Mouse (Mus musculus): ENCODE measurements around the gene Foxl1.
A peak's percentile ranks its signal among the peaks of the same experiment; 100 is the strongest.

The Foxl1 gene

DNA sequence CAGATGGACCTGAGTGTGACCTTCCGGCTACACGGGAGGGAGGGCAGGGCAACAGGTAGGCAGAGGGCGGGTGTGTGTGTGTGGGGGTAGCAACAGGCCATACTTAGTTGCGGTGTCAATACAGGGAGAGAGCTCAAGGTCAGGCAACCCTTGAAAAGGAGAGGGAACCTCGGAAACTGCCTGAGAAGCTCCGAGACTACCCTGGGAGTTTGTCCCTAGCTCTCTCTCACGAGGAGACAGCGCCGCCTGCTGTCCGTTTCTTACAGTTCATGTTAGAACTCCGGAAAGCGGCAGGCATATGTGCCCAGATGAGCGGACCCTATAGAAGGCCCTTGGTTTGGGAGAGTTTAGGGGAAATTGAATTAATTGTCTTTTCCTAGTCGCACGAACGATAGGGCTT, 35.1 kb upstream of the Foxl1 start:
- DNase-seq (ENCODE audit: extremely low read depth, low read depth, low spot score): no peak

DNA sequence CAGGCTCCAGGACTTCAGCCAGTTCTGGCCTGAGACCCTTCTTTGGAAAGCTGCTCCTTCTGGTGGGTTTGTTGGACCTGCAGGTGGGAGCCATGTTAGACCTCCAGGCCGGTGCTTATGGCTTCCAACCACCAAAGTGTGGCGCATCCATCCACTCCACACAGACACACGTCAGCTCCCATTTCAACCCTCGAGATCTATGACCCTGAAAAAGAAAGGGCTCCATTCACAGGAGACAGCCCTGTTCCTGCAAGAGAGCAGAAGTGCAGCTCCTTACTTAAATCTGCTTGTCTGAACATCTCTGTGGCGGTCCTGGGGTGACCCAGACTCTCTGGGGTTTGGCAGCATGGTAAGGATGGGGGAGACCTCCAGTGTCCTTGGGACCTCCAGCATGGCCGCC, 34.2 kb upstream of the Foxl1 start:
- no peak for DNase-seq (ENCODE audit: extremely low read depth, low read depth, low spot score)

DNA sequence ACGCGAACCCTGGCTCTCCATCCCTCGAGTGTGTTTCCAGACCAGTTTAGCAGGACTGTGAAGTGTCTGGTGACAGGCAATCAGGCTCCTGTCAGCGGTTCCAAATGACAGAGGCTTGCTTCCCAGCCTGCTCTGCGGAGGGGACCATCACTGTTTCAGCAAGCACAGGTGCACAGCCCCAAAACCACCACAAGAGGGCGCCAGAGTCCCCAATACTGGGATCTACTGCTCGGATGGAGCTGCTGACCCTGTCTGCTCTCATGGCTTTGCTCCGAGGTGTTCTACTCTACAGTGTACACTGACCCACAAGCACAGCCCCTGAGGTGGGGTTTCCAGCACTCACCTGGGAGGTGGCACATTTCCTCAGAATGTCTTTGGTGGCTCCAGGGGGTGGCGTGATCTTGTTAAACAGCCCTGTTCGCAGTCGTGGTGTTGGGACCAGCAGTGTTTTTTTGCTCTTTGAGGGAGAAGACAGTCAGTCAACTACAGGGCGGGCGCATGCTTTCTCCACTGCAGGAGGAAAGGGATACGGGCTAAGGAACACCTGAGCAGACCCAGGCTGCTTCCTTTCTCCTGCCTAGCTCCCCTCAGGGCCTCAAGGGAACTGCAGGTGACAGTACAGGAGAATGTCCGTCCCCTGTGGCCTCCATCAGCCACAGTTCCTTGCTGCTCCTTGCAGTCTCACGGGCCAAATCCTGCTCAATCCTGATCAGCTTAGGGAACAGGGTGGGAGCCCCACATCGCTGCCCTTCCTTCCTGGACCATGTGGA, 23.5 kb upstream of the Foxl1 start:
- no peak for DNase-seq (ENCODE audit: extremely low read depth, low read depth, low spot score)

DNA sequence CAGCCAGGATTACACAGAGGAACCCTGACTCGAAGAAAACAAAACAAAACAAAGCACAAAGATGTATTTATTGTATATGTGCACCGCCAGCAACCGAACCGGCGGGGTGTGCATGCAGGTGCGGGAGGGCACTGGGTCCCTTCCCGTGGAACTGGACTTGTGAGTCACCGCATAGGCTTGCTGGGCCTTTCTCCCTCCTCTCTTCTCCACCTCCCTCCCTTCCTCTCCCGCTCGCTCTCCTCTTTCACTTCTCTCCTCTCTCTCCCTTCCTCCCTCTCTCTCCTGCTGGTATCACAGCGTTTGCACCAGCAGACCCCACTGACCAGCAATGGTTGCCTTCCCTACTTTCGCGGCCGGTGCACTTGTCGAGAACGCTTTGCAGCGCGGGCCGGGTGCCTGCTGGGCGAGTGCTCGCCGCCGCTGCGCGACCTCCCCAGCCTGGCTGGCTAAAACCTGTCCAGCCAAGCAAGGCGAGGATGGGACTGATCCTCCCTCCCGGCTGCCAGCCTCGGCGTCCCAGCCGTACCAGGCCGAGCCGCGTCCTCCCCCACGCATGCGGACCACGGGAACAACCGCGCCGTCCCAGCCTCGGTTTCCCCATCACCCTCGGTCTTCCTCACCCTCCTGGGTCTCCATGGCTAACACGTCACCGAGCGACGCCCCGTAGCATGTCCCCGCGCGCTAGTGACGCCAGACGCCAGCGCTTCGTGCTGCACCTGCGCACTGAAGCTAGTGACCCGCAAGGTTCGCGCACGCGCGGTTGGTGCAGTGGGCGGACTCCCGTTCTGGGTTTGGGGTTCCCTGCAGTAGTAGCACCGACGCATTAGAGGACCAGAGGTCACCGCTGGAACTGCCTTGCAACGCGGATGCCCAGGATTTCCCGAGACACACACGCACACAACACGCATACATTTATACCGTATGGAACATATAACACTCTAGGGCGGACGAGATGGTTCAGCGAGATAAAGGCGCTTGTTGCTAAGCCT, 19.8 kb upstream of the Foxl1 start, which contains the start of gene Mthfsd:
Gene Mthfsd, minus strand, starts transcription at position 725 of the 989 bp plus-strand sequence.
- DNase-seq (ENCODE audit: extremely low read depth, low read depth, low spot score): peak; percentile 39

DNA sequence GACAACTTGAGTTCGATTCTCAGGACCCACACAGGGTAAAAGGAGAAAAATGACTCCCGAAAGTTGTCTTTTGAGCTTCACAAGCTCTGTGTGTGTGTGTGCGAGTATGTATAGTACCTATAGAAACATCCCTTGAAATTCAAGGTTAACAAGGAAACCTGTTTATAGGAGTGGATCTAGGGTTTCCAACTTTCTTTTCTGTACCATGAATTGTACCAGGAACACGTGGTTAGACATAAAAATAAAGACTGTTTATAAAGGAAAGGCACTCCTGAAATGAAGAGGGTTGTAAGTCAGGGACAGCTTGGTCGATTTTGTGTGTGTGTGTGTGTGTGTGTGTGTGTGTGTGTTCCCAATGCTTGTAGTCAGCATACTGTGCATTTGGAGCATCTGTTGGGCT, 19.1 kb upstream of the Foxl1 start:
- no peak for DNase-seq (ENCODE audit: extremely low read depth, low read depth, low spot score)

DNA sequence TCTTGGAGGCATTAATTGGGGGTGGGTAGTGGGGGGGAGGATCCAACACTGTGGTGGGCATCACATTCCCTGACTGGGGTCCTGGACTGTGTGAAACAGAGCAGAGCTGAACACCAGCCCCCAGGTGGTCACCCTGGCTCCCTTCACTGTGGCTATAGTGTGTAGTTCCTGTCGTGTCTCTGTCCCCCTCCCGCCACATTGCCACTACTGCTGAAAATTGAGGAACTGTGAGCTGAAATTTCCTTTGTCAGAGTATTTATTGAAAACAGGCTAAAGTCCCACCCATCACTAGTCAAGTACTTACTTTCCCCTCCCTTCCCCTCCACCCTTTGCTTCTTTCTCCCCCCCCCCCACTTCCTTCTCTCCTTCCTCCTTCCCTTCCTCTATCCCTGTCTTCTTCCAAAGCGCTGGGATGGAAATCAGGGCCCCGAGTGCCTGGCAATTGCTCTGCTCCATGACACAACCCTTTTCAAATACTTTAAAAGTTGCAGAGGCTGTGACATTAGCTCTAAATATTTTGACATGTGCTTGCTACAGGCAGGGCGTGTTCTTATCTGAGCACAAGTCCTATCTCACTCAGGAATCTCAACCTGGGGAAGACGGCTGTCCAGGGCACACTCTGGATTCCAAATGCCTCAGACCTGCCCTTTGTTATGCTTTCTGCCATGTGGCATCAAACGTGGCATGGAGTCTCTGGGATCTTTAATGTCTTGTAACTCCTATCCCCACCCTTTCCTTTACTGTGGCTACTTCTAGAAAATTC, 16.4 kb upstream of the Foxl1 start:
- DNase-seq (ENCODE audit: extremely low read depth, low read depth, low spot score): no peak

DNA sequence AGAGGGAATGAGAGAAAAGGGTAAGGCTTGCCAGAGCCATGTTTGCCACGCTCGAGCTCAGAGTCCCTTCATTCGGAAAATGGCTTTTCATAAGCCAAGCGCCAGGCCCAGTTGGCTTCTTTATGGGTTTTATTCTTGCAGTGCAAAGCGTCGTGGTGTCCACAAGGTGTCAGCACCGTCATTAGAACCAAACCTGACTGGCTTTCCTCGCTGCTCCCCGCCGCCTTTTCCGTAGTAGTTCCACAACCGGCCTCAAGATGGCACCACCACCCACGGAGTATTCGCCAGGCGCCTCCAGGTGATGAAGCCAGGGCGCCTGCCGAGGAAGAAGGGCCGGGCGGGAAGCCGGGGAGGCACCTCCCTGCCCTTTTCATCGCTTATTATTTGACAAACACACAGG, 14.5 kb upstream of the Foxl1 start:
- DNase-seq (ENCODE audit: extremely low read depth, low read depth, low spot score): peak; percentile 21

DNA sequence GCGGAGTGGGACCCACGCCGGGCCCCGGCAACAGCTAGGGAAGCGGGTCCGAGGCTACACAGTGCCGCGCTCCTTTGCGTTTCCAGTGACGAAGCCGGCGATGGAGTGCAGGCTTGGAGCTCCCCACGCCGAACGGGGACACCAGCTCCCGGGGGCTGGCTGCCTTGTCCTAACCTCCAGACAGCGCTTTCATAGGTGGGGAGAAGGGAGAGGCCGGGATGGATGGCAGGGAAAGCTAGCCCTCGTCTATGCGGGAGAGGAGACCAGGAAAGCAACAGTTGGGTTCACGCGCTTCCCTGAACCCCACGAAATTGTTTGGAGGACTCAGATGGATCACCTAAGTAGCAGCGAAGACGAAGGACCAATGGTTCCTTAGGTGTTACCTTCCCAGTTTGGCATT, 12.6 kb upstream of the Foxl1 start:
- no peak for DNase-seq (ENCODE audit: extremely low read depth, low read depth, low spot score)

DNA sequence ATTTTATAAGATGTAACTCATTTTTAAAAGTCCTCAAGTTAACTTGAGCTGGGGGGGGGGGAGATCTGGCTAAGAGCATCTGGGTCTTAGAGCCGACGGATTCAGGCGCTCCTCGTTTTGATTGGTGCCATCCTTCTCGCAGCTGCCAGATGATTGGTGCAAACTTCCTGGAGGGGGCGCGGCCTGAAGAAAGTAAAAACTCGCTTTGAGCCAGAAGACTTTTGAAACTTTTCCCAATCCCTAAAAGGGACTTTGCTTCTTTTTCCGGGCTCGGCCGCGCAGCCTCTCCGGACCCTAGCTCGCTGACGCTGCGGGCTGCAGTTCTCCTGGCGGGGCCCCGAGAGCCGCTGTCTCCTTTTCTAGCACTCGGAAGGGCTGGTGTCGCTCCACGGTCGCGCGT, 11.8 kb upstream of the Foxl1 start, which contains the start of gene Foxc2:
Gene Foxc2, plus strand, starts transcription at position 224 of the 400 bp plus-strand sequence.
- DNase-seq (ENCODE audit: extremely low read depth, low read depth, low spot score): no peak

DNA sequence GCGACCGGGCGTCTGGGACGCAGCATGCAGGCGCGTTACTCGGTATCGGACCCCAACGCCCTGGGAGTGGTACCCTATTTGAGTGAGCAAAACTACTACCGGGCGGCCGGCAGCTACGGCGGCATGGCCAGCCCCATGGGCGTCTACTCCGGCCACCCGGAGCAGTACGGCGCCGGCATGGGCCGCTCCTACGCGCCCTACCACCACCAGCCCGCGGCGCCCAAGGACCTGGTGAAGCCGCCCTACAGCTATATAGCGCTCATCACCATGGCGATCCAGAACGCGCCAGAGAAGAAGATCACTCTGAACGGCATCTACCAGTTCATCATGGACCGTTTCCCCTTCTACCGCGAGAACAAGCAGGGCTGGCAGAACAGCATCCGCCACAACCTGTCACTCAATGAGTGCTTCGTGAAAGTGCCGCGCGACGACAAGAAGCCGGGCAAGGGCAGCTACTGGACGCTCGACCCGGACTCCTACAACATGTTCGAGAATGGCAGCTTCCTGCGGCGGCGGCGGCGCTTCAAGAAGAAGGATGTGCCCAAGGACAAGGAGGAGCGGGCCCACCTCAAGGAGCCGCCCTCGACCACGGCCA, 11.1 kb upstream of the Foxl1 start:
- DNase-seq (ENCODE audit: extremely low read depth, low read depth, low spot score): no peak

DNA sequence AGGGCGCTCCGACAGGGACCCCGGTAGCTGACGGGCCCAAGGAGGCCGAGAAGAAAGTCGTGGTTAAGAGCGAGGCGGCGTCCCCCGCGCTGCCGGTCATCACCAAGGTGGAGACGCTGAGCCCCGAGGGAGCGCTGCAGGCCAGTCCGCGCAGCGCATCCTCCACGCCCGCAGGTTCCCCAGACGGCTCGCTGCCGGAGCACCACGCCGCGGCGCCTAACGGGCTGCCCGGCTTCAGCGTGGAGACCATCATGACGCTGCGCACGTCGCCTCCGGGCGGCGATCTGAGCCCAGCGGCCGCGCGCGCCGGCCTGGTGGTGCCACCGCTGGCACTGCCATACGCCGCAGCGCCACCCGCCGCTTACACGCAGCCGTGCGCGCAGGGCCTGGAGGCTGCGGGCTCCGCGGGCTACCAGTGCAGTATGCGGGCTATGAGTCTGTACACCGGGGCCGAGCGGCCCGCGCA, 10.5 kb upstream of the Foxl1 start:
- DNase-seq (ENCODE audit: extremely low read depth, low read depth, low spot score): no peak

DNA sequence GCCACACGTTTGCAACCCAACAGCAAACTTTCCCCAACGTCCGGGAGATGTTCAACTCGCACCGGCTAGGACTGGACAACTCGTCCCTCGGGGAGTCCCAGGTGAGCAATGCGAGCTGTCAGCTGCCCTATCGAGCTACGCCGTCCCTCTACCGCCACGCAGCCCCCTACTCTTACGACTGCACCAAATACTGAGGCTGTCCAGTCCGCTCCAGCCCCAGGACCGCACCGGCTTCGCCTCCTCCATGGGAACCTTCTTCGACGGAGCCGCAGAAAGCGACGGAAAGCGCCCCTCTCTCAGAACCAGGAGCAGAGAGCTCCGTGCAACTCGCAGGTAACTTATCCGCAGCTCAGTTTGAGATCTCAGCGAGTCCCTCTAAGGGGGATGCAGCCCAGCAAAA, 9.8 kb upstream of the Foxl1 start:
- DNase-seq (ENCODE audit: extremely low read depth, low read depth, low spot score): no peak

DNA sequence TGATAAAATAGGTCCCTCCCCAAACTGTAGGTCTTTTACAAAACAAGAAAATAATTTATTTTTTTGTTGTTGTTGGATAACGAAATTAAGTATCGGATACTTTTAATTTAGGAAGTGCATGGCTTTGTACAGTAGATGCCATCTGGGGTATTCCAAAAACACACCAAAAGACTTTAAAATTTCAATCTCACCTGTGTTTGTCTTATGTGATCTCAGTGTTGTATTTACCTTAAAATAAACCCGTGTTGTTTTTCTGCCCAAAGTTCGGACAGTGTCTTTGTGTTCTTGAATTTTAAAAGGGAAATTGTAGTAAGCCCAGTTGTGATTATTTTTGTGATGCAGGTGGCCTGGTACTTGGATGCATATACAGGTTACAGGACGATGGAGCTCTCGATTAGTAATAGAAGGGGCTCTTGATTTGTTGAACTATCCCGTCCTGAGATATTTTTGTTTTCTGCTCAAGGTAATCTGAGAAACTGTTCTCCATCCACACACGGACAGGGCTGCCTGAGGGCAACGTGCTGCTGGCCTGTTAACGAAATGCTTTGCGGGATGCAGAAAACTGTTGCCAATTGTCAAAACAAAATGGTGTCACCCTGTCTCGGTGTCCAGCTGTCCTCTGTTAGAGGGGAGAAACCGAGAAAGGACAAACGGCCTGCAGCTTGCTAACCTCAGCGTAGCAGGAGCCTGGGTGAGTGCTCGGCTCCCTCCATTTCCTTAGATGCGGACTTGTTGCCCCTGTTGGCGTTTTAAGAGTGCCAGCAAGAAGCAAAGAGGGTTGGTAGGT, 8.9 kb upstream of the Foxl1 start:
- DNase-seq (ENCODE audit: extremely low read depth, low read depth, low spot score): no peak

DNA sequence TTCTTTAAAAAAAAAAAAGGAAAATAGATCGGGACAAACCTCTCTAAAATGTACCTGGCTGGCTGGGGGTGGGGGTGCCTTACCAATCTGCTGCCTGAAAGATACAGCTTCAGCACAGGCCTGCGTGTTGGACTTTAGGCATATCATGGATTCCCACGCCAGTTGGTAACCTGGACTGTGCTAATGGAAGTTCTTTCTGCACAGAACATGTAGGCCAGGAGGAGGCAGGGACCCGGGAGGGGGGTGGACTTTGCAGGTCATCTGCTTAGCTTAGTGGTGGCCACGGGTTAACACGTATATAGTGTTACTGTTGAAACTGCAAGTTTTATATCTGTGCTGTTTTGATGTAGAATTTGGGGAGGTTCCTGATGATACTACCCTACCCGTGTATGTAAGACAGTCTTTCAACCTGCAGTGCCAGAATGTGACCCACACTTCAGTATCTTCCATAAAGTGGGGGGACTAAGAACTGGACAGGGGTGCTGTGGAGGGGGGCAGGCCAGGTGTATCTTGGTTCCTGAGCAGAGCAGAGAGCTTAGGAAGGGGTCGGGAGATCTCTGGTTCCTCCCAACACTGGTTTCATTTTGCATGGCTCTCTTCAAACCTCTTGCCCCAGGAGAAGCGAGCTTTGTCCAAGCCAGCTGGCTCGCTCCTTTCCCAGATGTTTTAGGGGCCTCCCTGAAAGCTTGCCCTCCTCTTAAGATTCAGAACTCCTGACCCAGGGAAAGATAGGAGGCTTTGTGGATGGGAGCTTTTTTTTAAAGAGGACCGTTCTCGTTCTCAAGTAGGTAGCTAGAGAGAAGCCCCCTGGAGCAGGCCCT, 7.9 kb upstream of the Foxl1 start:
- no peak for DNase-seq (ENCODE audit: extremely low read depth, low read depth, low spot score)

DNA sequence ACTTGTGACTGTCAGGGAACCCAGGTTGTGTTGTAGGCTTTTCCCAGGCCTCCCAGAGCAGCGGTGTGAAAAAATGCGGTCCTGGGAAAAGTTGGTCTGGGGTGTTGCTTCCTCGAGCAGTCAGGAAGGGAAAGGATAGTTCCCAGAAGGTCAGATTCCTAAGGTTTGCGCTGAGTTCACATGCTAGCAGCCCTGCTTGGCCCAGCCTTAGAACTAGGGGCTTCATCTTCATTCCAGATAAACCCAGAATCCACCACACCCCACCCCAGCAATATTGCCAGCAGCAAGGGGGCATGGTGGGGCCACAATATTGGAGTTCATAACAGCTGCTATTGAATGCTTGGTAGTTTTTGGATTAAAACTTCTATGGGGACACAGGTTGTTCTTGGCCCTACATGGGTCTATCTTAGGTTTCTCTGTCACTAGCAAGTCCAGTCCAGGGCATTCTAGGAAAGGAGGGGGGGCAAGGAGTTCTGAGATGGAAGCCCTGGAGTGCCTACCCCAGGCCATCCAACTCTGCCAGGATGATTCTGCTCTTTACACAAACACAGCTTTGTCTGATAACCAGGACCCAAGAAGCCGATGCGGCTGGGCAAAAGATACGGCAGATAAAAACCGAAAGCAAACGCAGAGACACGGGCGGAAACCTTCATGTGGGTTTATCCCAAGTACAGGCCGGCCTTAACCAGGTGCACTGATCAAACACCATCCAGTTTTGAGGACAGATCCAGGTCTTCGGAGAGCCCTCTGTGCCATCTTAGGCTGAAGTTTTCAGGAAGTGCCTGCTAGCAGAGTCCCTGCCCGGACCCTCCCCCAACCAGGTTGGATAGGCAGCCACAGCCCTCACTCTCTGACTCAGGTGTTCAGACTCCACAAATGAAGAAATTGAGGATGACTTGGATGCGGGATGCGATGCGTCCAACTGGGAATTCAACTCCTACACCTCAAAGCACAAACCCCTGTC, 7.0 kb upstream of the Foxl1 start:
- DNase-seq (ENCODE audit: extremely low read depth, low read depth, low spot score): no peak

DNA sequence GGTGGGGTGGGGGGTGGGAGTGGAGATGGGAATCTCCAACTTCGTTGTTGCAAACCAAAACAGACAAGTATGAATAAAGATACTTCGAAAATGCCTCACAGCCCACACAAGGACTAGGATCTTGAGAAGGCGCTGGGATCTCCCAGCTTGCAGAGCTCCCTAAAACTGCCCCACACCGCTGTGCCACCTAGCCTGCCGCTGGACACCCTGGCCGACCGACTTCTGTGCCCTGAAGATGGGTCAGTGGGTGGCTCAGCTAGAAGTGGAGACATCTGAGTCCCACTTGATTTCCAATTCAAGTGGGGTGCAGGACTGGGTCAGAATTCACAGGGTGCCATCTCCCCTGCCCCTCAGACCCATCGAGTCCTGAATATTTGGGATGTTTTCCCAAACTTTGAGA, 6.0 kb upstream of the Foxl1 start:
- DNase-seq (ENCODE audit: extremely low read depth, low read depth, low spot score): no peak

DNA sequence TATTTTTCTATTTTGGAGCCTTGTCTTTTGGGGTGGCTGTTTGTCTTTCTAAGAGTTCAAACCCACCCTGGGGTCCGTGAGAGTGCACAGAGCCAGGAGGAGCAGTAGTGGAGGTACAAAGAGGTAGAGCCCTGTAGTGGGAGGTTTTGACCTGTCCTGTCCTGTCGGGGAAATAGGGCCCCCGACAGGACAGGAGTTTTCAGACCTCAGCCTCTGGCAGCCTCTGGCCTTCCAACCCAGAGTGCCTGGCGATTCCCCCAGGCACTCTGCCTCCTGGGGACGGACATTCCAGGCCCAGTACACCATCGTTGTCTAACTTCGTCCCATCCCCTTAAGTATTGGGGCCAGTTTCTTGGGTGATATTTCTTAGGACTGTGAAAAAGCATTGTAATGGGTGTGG, 5.4 kb upstream of the Foxl1 start:
- DNase-seq (ENCODE audit: extremely low read depth, low read depth, low spot score): no peak

DNA sequence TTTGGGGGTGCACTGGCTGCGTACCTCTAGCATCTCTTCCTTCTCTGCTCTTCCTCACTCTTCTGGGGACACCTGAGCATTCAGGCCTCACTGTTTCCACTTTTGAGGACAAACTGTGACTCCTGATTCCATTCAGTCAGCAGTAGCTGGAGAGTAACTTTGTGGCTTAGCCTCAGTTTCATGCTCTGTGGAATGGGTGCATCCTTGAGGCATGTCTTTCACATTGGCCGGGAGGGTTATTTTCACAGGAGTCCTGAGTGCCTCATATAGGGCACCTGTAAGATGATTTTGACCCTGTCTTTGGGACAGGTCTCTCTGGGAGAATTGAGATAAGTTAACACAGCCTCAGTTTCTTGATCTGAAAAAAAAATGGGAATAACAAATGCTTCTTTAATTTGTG, 4.6 kb upstream of the Foxl1 start:
- DNase-seq (ENCODE audit: extremely low read depth, low read depth, low spot score): no peak
